In genomic region chr12:44424011-44424410, GRCm38 (mm10) we compare ENCODE assay signal across 21 mouse cellular contexts.
A peak's percentile ranks its signal among the peaks of the same experiment; 100 is the strongest.
DNase-seq lines count a peak whose midpoint lies in the region; ATAC-seq and TF ChIP-seq lines count a peak whose summit lies in the region.
"Had no signal": no experiment of that assay in that cellular context is flagged by ENCODE, and none has a peak within 500 bp of the region (broad histone marks: within the 10 kb centered on the region; RNA-seq: fewer than 3 reads in every experiment).

No protein-coding gene starts in this region.

- H3K27ac ChIP-seq in forebrain, embryonic 16.5 days (ENCODE audit: low read length) = no peak overlapping the region
- H3K27ac ChIP-seq in forebrain, embryonic 14.5 days (ENCODE audit: low read depth, low read length) = no peak overlapping the region
- H3K27ac ChIP-seq in layer of hippocampus, adult 2 months = no peak overlapping the region
- H3K27ac ChIP-seq: embryonic facial prominence, embryonic 12.5 days; embryonic facial prominence, embryonic 15.5 days; gastrocnemius, adult 2 months; hindbrain, embryonic 12.5 days; hindbrain, embryonic 15.5 days had no signal

- H3K36me3 ChIP-seq in forebrain, embryonic 16.5 days (ENCODE audit: control insufficient read depth, insufficient read depth) = no peaks in the 10 kb centered on the region
- no peaks in the 10 kb centered on the region for H3K36me3 ChIP-seq in forebrain, embryonic 14.5 days (ENCODE audit: control insufficient read depth, insufficient read depth, low read length)
- H3K36me3 ChIP-seq: embryonic facial prominence, embryonic 12.5 days; embryonic facial prominence, embryonic 15.5 days; hindbrain, embryonic 12.5 days; hindbrain, embryonic 15.5 days had no signal

- TF ChIP-seq POLR2A in brain, embryonic 14.5 days (IDR thresholded peaks at IDR 0.05; ENCODE audit: borderline replicate concordance, extremely low read depth, insufficient read depth, insufficient read length, poor library complexity, severe bottlenecking) = no peak

- TF ChIP-seq CTCF in brain, embryonic 14.5 days (IDR thresholded peaks at IDR 0.05; ENCODE audit: borderline replicate concordance, extremely low read depth, insufficient read depth, insufficient read length) = no peak
- TF ChIP-seq CTCF in layer of hippocampus, adult 2 months (conservative IDR thresholded peaks at IDR 0.05) = no peak

- H3K4me3 ChIP-seq in forebrain, embryonic 16.5 days (replicated peaks; ENCODE audit: low read length) = no peak overlapping the region
- no peak overlapping the region for H3K4me3 ChIP-seq in forebrain, embryonic 14.5 days (ENCODE audit: low read depth, low read length)
- no peak overlapping the region for H3K4me3 ChIP-seq in layer of hippocampus, adult 2 months
- H3K4me3 ChIP-seq: embryonic facial prominence, embryonic 12.5 days; embryonic facial prominence, embryonic 15.5 days; gastrocnemius, adult 2 months; hindbrain, embryonic 12.5 days; hindbrain, embryonic 15.5 days had no signal

- no peak overlapping the region for H3K4me2 ChIP-seq in forebrain, embryonic 16.5 days (ENCODE audit: low read length)
- no peak overlapping the region for H3K4me2 ChIP-seq in forebrain, embryonic 14.5 days (ENCODE audit: low read length)
- H3K4me2 ChIP-seq: embryonic facial prominence, embryonic 12.5 days; embryonic facial prominence, embryonic 15.5 days; heart, embryonic 11.5 days; hindbrain, embryonic 12.5 days; hindbrain, embryonic 15.5 days had no signal

- DNase-seq in forebrain, embryonic 14.5 days (ENCODE audit: low spot score) = no peak
- DNase-seq in brain, embryonic 14.5 days (ENCODE audit: low read depth) = peak; percentile 41
- DNase-seq in layer of hippocampus, adult 2 months (ENCODE audit: low spot score in 2 of 2) = peak; percentile 52 to 61
- no peak for DNase-seq in embryo, embryonic 10 days (ENCODE audit: low spot score)
- DNase-seq: adrenal gland, adult 8-10 months; adrenal gland, postnatal 25 days; cerebellum, adult 18-20 months; cerebellum, adult 9-10 months; cerebellum, postnatal 14 days; forebrain, postnatal 0 days; gastrocnemius, adult 2 months; gastrocnemius, postnatal 14 days; heart, adult 11 months had no signal

- ATAC-seq in forebrain, embryonic 16.5 days = peak; percentile 65
- ATAC-seq in forebrain, embryonic 14.5 days = no peak; the same call in 1 of the 2 replicates
- ATAC-seq in activated CD4-positive, CD25-positive, alpha-beta regulatory T cell, adult 4 months = no peak
- ATAC-seq: CD4-positive, CD25-positive, alpha-beta regulatory T cell, adult 4 months; forebrain, postnatal 0 days had no signal

- H3K27me3 ChIP-seq in forebrain, embryonic 16.5 days (replicated peaks; ENCODE audit: control insufficient read depth, insufficient read depth, low read length) = no peaks in the 10 kb centered on the region
- H3K27me3 ChIP-seq in forebrain, embryonic 14.5 days (replicated peaks; ENCODE audit: control insufficient read depth, insufficient read depth, low read length) = no peaks in the 10 kb centered on the region
- H3K27me3 ChIP-seq: embryonic facial prominence, embryonic 12.5 days; embryonic facial prominence, embryonic 15.5 days; hindbrain, embryonic 12.5 days; hindbrain, embryonic 15.5 days had no signal

- 84% methylated on average over 3 of the region's 3 CpGs for whole genome bisulfite sequencing in forebrain, embryonic 16.5 days
- 84% methylated on average over 3 of the region's 3 CpGs for WGBS in forebrain, embryonic 14.5 days

- no peaks in the 10 kb centered on the region for H3K9me3 ChIP-seq in forebrain, embryonic 16.5 days (ENCODE audit: control insufficient read depth, low read length)
- no peaks in the 10 kb centered on the region for H3K9me3 ChIP-seq in forebrain, embryonic 14.5 days (replicated peaks; ENCODE audit: control insufficient read depth, low read length)
- H3K9me3 ChIP-seq: embryonic facial prominence, embryonic 12.5 days; embryonic facial prominence, embryonic 15.5 days; hindbrain, embryonic 12.5 days; hindbrain, embryonic 15.5 days had no signal

- H3K9ac ChIP-seq in forebrain, embryonic 16.5 days (replicated peaks; ENCODE audit: low read depth, low read length) = no peak overlapping the region
- no peak overlapping the region for H3K9ac ChIP-seq in forebrain, embryonic 14.5 days (ENCODE audit: low read length)
- H3K9ac ChIP-seq: embryonic facial prominence, embryonic 12.5 days; embryonic facial prominence, embryonic 15.5 days; forebrain, postnatal 0 days; hindbrain, embryonic 12.5 days; hindbrain, embryonic 15.5 days had no signal

- 0 out of 2 replicates have a peak, but pooled peaks cover 3% of the 10 kb centered on the region for H3K4me1 ChIP-seq in forebrain, embryonic 16.5 days (replicated peaks; ENCODE audit: control insufficient read depth, insufficient read depth, low read length)
- no peaks in the 10 kb centered on the region for H3K4me1 ChIP-seq in forebrain, embryonic 14.5 days (ENCODE audit: control insufficient read depth, insufficient read depth, low read length)
- H3K4me1 ChIP-seq: embryonic facial prominence, embryonic 12.5 days; embryonic facial prominence, embryonic 15.5 days had no signal

Comparison
In these comparisons a context has a peak if more than half of its experiments do, and no peak if none do; other contexts are left out.
1. DNase-seq: peak in brain, embryonic 14.5 days (single experiment) and layer of hippocampus, adult 2 months (2 of 2); none in forebrain, embryonic 14.5 days (single experiment) and embryo, embryonic 10 days (single experiment).